Mouse (Mus musculus): Measurements from ENCODE around the gene D630039A03Rik.

GRCm38 (mm10) chr4:57940631-57941030 lies 24.5 kb upstream of the D630039A03Rik start:
- TF ChIP-seq CTCF (IDR thresholded peaks at IDR 0.05), result no peak
- TF ChIP-seq EP300 (IDR thresholded peaks at IDR 0.05), result no peak

Data from lung, postnatal 0 days (tissue).